Mouse (Mus musculus) ovary, postnatal 36 days (tissue): ENCODE data around the gene Ccdc30.
A peak's percentile ranks its signal among the peaks of the same experiment; 100 is the strongest.

Experiments used
- DNase-seq: peaks from one replicate; pipeline ENCODE4 v3.0.0; 2022; ENCODE audit warnings: low spot score, mixed read lengths

Ccdc30 gene

GRCm38 (mm10) chr4:119417270-119417669 is 1.9 kb upstream of the Ccdc30 start:
- no peak for DNase-seq

GRCm38 (mm10) chr4:119412791-119413190 is 2.5 kb downstream of the Ccdc30 start:
- DNase-seq = no peak

- DNase-seq = no peak
Observed at GRCm38 (mm10) chr4:119411877-119412650, 3.3 kb downstream of the Ccdc30 start.

- DNase-seq = no peak
Observed at GRCm38 (mm10) chr4:119403431-119403830, 11.9 kb downstream of the Ccdc30 start.

DNA sequence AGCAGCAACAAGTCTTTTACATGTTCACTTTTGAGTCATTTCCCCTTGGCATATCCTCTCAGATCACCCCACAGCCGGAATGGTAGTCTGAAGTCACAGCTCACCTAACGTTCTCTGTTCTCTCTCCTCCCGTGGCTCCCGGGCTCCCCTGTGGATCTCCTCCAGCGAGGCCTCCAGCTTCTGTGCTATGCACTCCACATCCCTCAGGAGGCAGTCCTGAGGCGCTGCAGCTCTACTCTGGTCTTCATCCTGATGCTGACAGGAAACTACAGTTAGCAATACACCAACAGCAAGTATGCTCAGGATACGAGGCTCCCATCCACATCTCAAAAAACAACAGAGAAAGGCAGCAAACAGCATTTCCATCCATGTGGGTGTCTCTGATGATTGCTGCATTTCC is 14.4 kb downstream of the Ccdc30 start:
- DNase-seq = no peak

GRCm38 (mm10) chr4:119398751-119399150 is 16.6 kb downstream of the Ccdc30 start:
- DNase-seq = no peak

DNA sequence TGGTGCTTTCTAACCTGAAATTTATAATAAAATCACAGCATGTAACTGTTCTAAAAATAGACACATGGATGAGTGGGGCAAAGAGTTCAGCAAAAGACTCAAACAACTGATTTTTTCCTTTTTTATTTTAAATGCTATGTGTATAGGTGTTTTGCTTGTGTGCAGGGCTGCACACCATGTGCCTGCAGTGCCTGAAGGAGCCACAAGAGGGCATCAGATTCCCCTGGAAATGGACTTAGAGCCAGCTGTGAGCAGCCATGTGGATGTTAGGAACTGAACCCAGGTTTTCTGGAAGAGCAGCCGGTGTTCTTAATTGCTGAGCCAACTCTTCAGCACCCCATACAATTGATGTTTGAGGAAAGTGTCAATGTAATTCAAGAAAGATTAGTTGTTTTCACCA is 25.0 kb downstream of the Ccdc30 start:
- DNase-seq = no peak

- DNase-seq = no peak
Observed at GRCm38 (mm10) chr4:119389184-119389583, 26.1 kb downstream of the Ccdc30 start.

- DNase-seq = no peak
Observed at GRCm38 (mm10) chr4:119381471-119382190, 33.7 kb downstream of the Ccdc30 start.

DNA sequence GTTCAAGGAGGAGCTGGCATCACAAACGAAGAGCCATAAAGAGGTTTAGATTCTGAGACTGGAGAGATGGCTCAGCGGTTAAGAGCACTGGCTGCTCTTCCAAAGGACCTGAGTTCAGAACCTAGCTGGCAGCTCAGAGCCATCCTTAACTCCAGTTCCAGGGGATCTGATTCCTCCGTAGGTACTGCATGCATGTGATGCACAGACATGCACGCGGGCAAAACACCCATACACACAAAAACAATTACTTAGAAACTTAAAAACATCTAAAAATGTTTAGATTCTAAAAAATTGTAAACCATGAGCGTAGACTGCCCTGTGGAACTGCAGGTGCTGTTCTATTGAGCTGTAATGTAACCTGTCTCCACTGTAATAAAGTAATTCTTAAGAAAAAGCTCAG is 45.9 kb downstream of the Ccdc30 start:
- DNase-seq = no peak

DNA sequence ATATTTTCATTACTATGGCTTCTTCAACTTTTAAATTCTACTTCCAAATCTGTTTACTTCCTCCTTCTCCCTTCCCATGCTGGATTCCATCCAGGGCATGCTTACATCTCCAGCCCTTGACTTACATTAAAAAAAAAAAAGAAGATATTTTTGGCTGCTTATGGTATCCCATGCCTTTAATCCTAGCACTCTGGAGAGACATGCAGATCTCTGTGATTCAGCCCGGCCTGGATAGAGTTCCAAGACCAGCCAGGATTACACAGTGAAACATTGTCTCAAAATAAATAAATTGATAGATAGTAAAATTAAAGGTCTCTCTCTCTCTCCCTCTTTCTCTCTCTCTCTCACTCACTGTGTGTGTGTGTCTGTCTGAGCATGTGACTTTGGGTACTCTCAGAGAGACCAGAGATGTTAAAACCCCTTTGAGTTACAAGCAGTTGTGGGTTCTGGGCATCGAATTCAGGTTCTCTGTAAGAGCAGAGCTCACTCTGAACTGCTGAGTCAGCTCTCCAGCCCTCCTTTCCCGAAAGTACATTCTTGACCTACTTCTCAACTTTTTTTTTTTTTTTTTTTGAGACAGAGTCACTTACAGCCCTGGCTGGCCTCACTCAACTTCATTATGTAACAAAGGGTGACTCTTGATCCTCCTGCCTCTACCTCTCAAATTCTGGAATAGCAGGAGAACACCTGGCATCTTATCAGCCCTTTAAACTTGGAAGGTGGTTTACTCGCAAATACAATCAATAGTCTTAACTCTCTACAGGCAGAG is 48.4 kb downstream of the Ccdc30 start:
- no peak for DNase-seq

GRCm38 (mm10) chr4:119362231-119362630 is 53.1 kb downstream of the Ccdc30 start:
- no peak for DNase-seq

GRCm38 (mm10) chr4:119359196-119359971 is 55.9 kb downstream of the Ccdc30 start:
- peak; percentile 16 for DNase-seq

DNA sequence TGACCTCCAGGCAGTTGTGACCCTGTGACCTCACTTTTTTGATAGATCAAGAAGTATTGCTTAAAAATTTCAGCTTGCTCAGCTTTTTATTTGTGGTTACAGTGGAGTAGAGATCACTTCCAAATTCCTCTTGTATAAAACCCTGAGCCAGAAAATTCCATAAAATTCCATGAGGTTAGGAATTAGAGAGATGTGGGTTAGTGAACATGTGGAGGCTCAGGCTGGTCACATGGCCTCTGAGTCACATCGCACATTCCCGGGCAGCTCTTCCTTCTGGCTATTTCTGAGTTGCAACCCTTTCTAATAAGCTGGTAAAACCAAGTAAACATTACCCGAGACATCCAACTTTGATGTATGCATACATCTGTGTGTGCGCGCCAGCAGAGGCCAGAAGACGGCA is 69.8 kb downstream of the Ccdc30 start:
- DNase-seq = no peak

- peak; percentile 20 for DNase-seq
Observed at GRCm38 (mm10) chr4:119338861-119339361, 76.4 kb downstream of the Ccdc30 start.

GRCm38 (mm10) chr4:119338422-119338821 is 76.9 kb downstream of the Ccdc30 start:
- DNase-seq = no peak

DNA sequence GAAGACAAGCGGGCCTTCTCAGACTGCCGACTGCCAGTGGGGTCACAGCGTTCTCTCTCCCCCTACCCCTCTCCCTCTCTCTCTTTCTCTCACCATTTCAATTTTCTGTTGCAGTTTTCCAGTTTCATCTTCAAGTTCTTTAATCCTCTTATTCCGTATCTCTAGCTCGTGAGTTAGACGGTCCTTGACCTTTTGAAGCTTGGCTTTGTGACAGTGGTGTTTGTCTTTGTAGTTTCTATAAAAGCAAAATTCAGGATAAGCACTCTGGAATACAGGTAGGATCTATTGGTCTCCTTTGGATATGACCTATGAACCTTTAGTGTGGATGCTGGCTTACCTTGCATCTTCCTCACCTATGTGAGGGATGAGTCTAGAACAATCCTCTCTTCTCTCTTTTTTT is 81.8 kb downstream of the Ccdc30 start:
- no peak for DNase-seq

DNA sequence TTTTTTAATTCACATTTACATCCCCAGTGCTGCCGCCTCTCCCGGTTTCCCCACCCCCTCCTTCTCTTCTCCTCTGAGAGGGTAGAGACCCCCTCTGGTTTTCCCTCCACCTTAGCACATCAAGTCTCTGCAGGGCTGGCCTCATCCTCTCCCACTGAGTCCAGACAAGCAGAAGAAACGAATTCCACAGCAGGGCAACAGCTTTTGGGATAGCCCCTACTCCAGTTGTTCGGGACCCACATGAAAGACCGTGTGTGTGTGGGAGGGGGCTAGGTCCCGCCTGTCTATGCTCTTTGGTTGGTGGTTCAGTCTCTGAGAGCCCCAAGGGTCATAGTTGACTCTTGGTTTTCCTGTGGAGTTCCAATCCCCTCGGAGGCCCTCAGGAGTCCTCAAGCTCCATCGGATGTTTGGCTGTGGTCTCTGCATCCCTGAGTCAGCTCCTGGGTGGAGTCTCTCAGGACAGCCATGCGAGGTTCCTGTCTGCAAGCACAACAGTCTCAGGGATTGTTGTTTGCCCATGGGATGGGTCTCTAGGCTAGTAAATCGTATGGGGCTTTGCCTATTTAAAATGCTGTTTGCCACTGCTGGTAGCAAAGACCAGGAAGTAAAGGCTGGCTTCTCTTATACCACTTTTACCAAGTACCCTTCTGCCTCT is 94.3 kb downstream of the Ccdc30 start:
- no peak for DNase-seq

DNA sequence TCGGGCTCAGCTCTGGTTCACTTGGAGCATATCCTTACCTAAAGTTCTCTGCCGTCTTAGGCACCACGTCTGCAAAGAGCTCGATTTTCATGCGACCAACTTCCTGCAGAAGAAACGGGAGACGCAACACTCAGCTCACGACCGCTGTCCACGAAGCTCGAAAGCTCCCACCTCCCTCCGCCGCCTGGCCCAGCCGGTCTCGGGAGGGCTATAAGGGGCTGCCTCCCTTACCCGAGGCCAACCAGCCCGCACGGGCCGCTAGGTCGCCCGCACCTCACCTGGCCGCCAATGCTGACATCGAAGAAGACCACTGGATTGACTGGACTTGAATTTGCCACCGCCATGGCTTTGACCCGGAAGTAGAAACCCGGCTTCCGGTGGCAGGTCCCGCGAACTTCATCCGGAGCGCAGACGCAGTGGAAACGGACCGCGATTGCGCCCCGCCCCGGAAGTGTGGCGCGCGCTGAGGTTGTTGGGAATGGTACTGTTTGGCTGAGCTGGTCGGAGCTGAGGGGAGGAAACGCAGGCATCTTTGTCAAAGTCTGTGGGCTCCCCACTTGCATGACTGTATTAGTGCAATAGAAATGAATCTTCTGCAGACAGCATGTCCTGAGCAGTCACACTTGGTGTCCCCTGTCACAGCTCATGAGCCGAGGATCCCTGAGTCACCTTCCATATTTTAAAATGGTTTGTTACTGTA is 95.0 kb downstream of the Ccdc30 start, which contains the start of gene Ppih:
Ppih (minus strand) TSS at position 416 of the 700 bp plus-strand sequence.
- peak; percentile 94 for DNase-seq

- no peak for DNase-seq
Observed at GRCm38 (mm10) chr4:119313756-119314155, 101.6 kb downstream of the Ccdc30 start.
